Mouse (Mus musculus): Measurements from ENCODE around the gene Zfhx3.

DNA sequence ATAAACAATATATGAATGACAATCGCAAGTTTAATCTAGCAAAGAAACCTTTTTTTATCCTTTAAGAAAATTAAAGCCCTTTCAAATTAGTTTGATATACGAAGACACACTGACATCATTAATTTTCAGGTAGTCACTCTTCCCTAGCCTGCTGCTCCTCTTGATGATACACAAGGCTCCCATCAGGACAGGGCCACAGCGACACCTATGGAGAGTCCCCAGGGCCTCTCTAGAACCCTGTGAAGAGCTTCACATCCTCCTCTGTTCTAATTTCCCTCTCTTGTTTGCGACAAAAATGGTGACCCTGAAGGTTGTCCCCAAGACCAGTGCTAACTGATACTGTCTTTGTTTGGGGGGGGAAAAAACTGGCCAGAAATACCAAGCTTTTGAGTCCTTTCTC is 144.5 kb downstream of the Zfhx3 start:
- TF ChIP-seq CTCF (conservative IDR thresholded peaks at IDR 0.05; ENCODE audit: insufficient read depth, insufficient read length, low read depth, low read length) (no peak), POLR2A (IDR thresholded peaks at IDR 0.05; ENCODE audit: low read depth, low read length) (no peak)

Data from kidney, adult 2 months (tissue).